Comparison of ENCODE assay signal across 18 mouse cellular contexts in the genomic region with DNA sequence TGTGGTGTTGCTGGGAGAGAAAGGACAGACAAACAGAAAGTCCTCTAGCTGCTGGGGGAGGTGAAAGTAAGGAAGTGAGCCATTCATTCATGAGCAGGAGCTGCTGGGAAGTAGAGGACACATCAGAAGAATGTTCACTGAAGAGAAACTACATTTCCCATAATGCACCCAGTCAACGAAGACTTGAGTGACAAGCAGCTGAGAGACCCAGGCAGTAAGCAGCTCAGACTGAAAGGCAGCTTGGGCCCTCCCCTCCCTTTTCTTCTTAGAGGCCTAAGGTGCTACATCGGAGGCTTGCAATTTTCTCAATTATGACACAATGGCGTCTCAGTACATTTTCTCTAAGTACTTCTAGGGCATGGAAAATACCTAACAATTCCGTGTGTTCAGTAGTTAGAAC. TPM values are rescaled to one million over a fixed set of nuclear protein-coding genes. Genes with fewer than 3 reads are reported as not detected.
A peak's percentile ranks its signal among the peaks of the same experiment; 100 is the strongest.
DNase-seq lines count a peak whose midpoint lies in the region; ATAC-seq lines count a peak whose summit lies in the region.
"Had no signal": no experiment of that assay in that cellular context is flagged by ENCODE, and none has a peak within 500 bp of the region (broad histone marks: within the 10 kb centered on the region; RNA-seq: fewer than 3 reads in every experiment).

No protein-coding gene starts in this region.

- no peaks in the 10 kb centered on the region for H3K9me3 ChIP-seq in embryonic facial prominence, embryonic 11.5 days (replicated peaks; ENCODE audit: control insufficient read depth, low read length)
- no peaks in the 10 kb centered on the region for H3K9me3 ChIP-seq in embryonic facial prominence, embryonic 10.5 days
- no peaks in the 10 kb centered on the region for H3K9me3 ChIP-seq in forebrain, embryonic 15.5 days
- H3K9me3 ChIP-seq: hindbrain, embryonic 15.5 days; intestine, embryonic 15.5 days; limb, embryonic 13.5 days; liver, embryonic 13.5 days had no signal

- no peaks in the 10 kb centered on the region for H3K27me3 ChIP-seq in embryonic facial prominence, embryonic 11.5 days (ENCODE audit: control insufficient read depth, insufficient read depth, low read length)
- no peaks in the 10 kb centered on the region for H3K27me3 ChIP-seq in embryonic facial prominence, embryonic 10.5 days (replicated peaks; ENCODE audit: low read depth, poor library complexity, severe bottlenecking)
- H3K27me3 ChIP-seq in forebrain, embryonic 15.5 days, result no peaks in the 10 kb centered on the region
- H3K27me3 ChIP-seq: hindbrain, embryonic 15.5 days; intestine, embryonic 15.5 days; limb, embryonic 13.5 days; liver, embryonic 13.5 days had no signal

- no peak for ATAC-seq in embryonic facial prominence, embryonic 11.5 days (replicated peaks; ENCODE audit: insufficient number of reproducible peaks, low FRiP score, low TSS enrichment, low read depth)
- peak; percentile 84 for ATAC-seq in forebrain, embryonic 15.5 days (replicated peaks)
- ATAC-seq: intestine, embryonic 15.5 days had no signal

- no peak overlapping the region for H3K27ac ChIP-seq in embryonic facial prominence, embryonic 11.5 days (replicated peaks; ENCODE audit: low read depth, low read length)
- H3K27ac ChIP-seq in embryonic facial prominence, embryonic 10.5 days (replicated peaks), result no peak overlapping the region
- no peak overlapping the region for H3K27ac ChIP-seq in forebrain, embryonic 15.5 days (replicated peaks)
- H3K27ac ChIP-seq: hindbrain, embryonic 15.5 days; intestine, embryonic 15.5 days; limb, embryonic 13.5 days; liver, embryonic 13.5 days; macrophage had no signal

- no peak overlapping the region for H3K4me3 ChIP-seq in embryonic facial prominence, embryonic 11.5 days (ENCODE audit: low read depth, low read length)
- H3K4me3 ChIP-seq in embryonic facial prominence, embryonic 10.5 days, result no peak overlapping the region
- no peak overlapping the region for H3K4me3 ChIP-seq in forebrain, embryonic 15.5 days
- H3K4me3 ChIP-seq: hindbrain, embryonic 15.5 days; intestine, embryonic 15.5 days; limb, embryonic 13.5 days; liver, embryonic 13.5 days had no signal

- no peaks in the 10 kb centered on the region for H3K36me3 ChIP-seq in embryonic facial prominence, embryonic 11.5 days (replicated peaks; ENCODE audit: control insufficient read depth, insufficient read depth, low read depth, low read length)
- H3K36me3 ChIP-seq in embryonic facial prominence, embryonic 10.5 days (replicated peaks), result no peaks in the 10 kb centered on the region
- H3K36me3 ChIP-seq in forebrain, embryonic 15.5 days, result no peaks in the 10 kb centered on the region
- H3K36me3 ChIP-seq: hindbrain, embryonic 15.5 days; intestine, embryonic 15.5 days; limb, embryonic 13.5 days; liver, embryonic 13.5 days had no signal

- H3K9ac ChIP-seq in embryonic facial prominence, embryonic 11.5 days (replicated peaks; ENCODE audit: low read length), result no peak overlapping the region
- no peak overlapping the region for H3K9ac ChIP-seq in forebrain, embryonic 15.5 days (replicated peaks)
- H3K9ac ChIP-seq: hindbrain, embryonic 15.5 days; intestine, embryonic 15.5 days; limb, embryonic 13.5 days; liver, embryonic 13.5 days; lung, embryonic 14.5 days had no signal

- no peaks in the 10 kb centered on the region for H3K4me1 ChIP-seq in embryonic facial prominence, embryonic 11.5 days (ENCODE audit: control insufficient read depth, insufficient read depth, low read length)
- H3K4me1 ChIP-seq in embryonic facial prominence, embryonic 10.5 days, result peaks cover 8% of the 10 kb centered on the region
- H3K4me1 ChIP-seq in forebrain, embryonic 15.5 days, result no peaks in the 10 kb centered on the region
- H3K4me1 ChIP-seq: hindbrain, embryonic 15.5 days; intestine, embryonic 15.5 days; liver, embryonic 13.5 days had no signal

- peak; percentile 45 for DNase-seq in embryonic facial prominence, embryonic 11.5 days (ENCODE audit: low spot score)
- DNase-seq in embryonic facial prominence, embryonic 10.5 days (ENCODE audit: low spot score), result no peak
- DNase-seq in thymus, postnatal 0 days (ENCODE audit: low spot score), result peak; percentile 14
- DNase-seq in thymus, postnatal 36 days, result no peak
- DNase-seq in layer of hippocampus, adult 18-20 months (ENCODE audit: low spot score in 2 of 2), result no peak
- no peak for DNase-seq in heart, adult 8-10 months (ENCODE audit: low spot score)
- no peak for DNase-seq in layer of hippocampus, adult 9-10 months (ENCODE audit: low spot score)
- DNase-seq: adrenal gland, adult 2 months; cerebellum, adult 8-10 months; heart, adult 18-20 months; heart, postnatal 4 days; liver, embryonic 13.5 days; lung, embryonic 14.5 days had no signal

- H3K4me2 ChIP-seq in embryonic facial prominence, embryonic 11.5 days (ENCODE audit: low read depth, low read length), result no peak overlapping the region
- H3K4me2 ChIP-seq in forebrain, embryonic 15.5 days (replicated peaks), result no peak overlapping the region
- H3K4me2 ChIP-seq: hindbrain, embryonic 15.5 days; intestine, embryonic 15.5 days; limb, embryonic 13.5 days; liver, embryonic 13.5 days; lung, embryonic 14.5 days had no signal

- WGBS in embryonic facial prominence, embryonic 11.5 days, result 34% methylated on average over 4 of the region's 4 CpGs
- 53% methylated on average over 4 of the region's 4 CpGs for WGBS in embryonic facial prominence, embryonic 10.5 days
- WGBS in forebrain, embryonic 15.5 days, result 42% methylated on average over 4 of the region's 4 CpGs

RNA-seq across cellular contexts. Expression of a gene that starts 31.0 kb away (rescaled TPM):
- 2.0 and 2.1 TPM in 2 replicates for polyA plus RNA-seq in embryonic facial prominence, embryonic 11.5 days (2014; fragmentation: Nextera tagmentation; extraction: Ambion mirVana)
- 1.7 and 2.3 TPM in 2 replicates for polyA plus RNA-seq in embryonic facial prominence, embryonic 10.5 days (2016; fragmentation: Nextera tagmentation; extraction: Ambion mirVana)
- 0.28 and 0.59 TPM in 2 replicates for polyA plus RNA-seq in thymus, postnatal 0 days (2015; fragmentation: Nextera tagmentation; extraction: Ambion mirVana)
- polyA plus RNA-seq in forebrain, embryonic 15.5 days (2015; fragmentation: Nextera tagmentation; extraction: Ambion mirVana), result 0.77 and 1.2 TPM in 2 replicates
- total RNA-seq in layer of hippocampus, adult 18-20 months (2021), result 10 to 100 TPM; 25.0 to 30.6 TPM
- 1 to 10 TPM in 3 of 4 experiments, under 1 TPM in 1; 0.98 to 1.7 (median 1.5) TPM for total RNA-seq in heart, adult 8-10 months (2022)

Comparison
In these comparisons a context has a peak if more than half of its experiments do, and no peak if none do; other contexts are left out.
1. DNase-seq: peak in embryonic facial prominence, embryonic 11.5 days (single experiment) and thymus, postnatal 0 days (single experiment); none in embryonic facial prominence, embryonic 10.5 days (single experiment), thymus, postnatal 36 days (0 of 2), layer of hippocampus, adult 18-20 months (0 of 2), heart, adult 8-10 months (single experiment) and layer of hippocampus, adult 9-10 months (single experiment).